Mouse (Mus musculus) frontal cortex, postnatal 14 days (tissue): ENCODE results near the gene Isyna1.

Source experiments
- DNase-seq, 2 experiments: peaks; one replicate each; pipeline ENCODE4 v3.0.0; 2022; ENCODE audit warnings: low spot score in 2 of 2

The Isyna1 gene

GRCm38 (mm10) chr8:70622220-70622619, 28.0 kb downstream of the Isyna1 start:
- DNase-seq, result no peak

- no peak for DNase-seq
Observed at GRCm38 (mm10) chr8:70625104-70625503, 30.9 kb downstream of the Isyna1 start.

DNA sequence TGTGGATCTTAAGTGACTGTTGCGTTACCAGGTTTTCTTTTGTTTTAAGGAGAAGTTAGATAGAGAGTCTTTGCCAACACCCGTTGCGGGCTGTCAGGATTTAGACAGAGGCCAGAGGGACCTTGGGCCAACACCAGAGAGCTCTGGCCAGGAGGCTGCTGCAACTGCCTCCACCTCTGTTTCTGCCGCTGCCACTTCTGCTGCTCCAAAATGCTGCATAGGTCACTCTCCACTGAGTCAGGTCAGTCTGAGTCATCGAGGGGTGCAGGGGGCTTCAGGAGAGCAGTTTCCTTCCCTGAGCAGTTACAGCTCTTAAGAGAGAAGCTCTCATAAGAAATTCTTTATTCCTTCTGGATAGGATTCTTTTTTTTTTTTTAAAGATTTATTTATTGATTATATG, 32.9 kb downstream of the Isyna1 start:
- no peak for DNase-seq

GRCm38 (mm10) chr8:70628986-70629490, 34.9 kb downstream of the Isyna1 start:
- no peak for DNase-seq

DNA sequence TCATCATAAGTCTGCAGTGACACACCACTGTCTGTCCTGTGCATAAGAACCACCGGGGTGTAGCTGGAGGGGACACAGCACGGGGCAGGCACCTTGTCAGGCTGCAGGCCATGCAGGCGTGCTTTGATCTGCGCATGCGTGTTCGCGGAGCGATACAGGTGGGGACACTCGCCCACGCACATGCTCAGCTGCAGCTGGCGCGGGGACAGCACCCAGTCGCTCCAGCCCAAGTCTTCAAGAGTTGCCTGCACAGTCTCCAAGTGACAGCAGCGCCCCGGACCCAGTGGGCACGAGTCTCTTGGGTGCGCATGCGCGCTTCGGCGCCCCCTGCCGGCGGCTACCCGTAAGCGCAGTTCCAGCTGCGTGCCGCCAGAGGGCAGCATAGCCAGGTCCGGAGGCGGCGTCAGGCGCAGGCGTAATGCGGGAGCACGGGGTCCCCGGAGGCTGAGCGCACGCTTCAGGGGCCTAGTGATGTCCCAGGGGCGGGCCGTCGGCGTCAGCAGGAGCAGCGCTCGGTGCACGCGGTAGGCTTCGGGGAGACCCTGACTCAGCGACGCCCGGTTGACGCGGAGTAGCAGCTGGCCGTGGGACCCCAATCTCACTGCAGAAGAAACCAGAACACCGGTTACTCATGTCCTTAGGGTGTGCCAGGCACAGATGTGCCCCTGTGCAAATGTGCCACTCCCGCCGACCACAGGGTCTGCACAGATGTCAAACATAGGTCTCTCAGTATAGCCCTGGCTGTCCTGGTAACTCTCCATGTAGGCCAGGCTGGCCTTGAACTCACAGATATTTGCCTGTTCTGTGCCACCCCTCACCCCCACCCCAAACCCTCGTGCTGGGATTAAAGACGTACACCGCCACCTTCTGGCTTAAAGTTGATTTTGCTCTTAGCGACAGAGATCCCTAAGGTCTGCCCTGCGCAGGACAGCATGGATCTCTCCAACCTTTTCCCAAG, 35.7 kb downstream of the Isyna1 start:
- peak; percentile 84 to 86 for DNase-seq

DNA sequence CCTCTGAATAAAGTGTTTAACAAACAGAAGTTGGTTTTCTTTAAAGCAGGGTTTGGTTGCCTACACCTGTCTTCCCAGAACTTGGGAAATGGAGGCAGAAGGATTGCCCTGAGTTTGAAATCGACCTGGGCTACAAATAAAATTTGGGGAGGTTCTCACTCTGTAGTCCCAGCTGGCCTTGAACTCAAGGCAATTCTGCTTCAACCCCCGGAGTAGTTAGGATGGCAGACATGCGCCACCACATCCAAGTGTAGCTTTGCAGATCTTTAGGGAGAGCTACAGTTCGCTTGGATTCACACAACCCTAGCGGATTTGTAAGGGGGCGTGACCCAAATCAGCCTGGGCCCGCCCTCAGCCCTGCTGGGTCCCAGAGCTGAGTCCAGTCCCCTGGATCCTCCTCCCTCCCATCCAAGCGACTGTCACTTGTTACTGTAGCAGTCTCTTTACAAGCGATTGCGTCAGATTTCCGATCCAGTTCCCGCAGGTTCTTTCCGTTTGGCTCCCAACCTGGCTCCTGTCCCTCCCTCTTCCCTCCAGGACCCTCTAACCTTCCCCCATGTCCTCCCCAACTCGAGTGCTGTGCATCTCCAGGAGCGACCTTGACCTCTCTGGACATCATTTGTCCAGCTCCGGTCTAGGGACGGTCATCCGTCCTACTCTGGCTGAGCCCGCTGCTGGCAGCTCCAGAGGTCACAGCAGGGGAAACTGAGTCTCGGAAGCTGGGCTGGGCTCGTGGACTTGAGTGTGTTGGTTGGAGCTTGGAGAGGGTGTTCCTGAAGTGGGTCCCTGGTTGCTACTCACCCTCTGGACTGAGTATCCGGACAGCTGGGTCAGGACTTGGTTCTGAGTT, 36.6 kb downstream of the Isyna1 start:
- DNase-seq, result no peak

DNA sequence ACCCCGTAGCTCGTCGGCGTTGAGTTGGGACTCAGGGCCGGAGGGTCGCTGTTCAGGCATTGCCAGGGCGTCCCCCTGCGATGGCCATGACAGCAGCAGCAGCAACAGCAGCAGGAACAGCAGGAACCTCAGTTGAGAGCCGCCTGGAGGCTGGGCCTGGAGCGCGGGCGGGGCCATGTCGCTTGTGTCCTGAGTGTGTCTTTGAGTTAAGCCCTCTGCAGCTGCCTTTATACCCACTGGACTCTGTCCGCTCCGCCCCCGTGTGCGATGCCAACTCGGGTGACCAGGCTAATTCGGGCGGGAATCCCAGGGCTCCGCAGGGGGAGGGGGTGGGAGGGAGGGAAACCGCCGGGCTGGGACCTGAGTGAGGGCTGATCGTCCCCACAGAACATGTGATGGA, 37.3 kb downstream of the Isyna1 start:
- no peak for DNase-seq

GRCm38 (mm10) chr8:70632346-70632892, 38.2 kb downstream of the Isyna1 start, which contains the start of gene Gdf15:
Gdf15 (minus strand) TSS chr8:70632456.
- DNase-seq, result no peak

GRCm38 (mm10) chr8:70634066-70634465, 39.9 kb downstream of the Isyna1 start:
- no peak for DNase-seq

DNA sequence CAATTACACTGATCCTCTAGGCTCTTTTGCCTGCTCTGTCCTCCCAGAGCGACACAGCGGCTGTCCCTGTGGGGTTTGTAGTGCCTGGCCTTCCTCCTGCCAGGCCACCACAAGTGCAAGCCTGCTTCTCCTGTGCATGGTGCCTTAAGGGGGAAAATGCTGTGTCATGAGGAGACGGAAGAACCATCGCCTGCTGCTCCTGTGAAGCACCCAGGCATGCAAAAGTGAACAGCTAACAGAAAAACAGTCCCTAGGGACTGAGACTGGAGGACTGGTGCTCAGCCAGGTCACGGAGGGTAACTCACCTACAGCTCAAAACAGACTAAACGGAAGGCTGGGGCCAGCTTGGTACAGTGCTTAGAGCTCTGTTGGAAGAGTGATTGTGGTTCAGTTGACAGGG, 41.4 kb downstream of the Isyna1 start:
- no peak for DNase-seq

- no peak for DNase-seq
Observed at GRCm38 (mm10) chr8:70636838-70637237, 42.7 kb downstream of the Isyna1 start.

DNA sequence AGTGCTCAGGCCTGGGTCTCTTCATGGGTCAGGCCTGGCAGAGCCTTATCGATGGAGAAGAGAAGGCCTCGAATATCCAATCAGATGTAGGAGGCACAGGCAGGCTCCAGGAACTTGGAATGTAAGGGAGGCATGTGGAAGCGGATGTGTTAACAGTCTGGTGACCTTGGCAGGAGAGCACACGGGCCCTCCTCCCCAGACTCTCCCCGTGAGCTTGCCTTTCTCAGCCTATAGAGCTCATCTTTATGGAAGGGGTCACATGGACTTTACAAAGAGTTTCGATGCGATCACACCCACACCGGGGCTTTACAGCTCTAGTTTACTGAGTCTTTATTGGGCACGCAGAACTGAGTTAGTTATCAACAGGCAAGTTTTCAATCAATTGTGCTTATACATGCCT, 44.6 kb downstream of the Isyna1 start:
- no peak for DNase-seq

- no peak for DNase-seq
Observed at GRCm38 (mm10) chr8:70643019-70643418, 48.8 kb downstream of the Isyna1 start.

DNA sequence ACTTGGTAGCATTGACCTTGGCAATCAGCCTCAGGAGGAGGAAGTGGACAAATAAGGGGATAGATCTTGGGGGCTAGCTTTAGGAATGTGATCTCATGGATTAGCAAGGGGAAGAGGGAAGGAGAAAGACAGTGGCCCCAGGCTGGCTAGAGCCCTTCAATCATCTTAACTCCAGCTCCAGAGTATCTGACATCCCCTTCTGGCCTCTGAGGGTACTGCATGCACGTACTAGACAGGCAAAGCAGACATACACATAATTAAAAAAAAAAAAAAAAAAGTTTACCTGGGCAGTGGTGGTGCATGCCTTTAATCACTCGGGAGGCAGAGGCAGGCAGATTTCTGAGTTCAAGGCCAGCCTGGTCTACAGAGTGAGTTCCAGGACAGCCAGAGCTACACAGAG, 49.9 kb downstream of the Isyna1 start:
- DNase-seq, result no peak

DNA sequence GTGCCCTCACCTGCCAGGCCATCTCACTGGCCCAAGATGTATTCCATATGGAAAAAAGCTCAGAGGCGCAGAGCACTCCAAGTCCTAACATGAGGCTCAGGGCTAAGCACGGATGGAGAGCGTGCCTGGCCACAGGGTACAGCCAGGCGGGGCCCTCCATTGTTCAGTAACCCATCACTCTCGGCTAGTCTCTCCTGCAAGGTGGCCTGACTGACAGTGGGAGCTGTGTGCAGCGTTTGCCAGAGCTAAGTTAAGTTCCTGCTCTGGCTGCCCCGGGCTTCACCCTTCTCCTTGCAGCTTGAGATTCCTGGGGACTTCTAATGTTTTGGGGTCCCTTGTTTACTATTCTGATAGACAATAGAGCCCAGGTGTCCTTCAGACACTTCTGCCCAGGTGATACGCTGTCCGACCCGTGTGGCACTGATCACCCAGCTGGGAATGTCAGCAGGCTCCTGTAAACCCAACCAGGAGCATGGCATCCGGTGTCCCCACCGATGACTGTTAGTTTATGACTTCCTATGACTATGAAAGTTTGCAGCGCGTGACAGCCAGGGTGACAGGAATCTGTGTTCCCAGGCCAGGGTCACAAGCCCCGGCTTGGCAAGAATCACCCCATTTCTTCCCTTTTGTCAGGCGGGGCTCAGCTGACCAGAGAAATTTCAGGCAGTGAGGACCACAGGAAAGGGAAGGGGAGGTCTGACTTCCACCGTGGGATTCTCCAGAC, 51.5 kb downstream of the Isyna1 start:
- DNase-seq, result no peak

DNA sequence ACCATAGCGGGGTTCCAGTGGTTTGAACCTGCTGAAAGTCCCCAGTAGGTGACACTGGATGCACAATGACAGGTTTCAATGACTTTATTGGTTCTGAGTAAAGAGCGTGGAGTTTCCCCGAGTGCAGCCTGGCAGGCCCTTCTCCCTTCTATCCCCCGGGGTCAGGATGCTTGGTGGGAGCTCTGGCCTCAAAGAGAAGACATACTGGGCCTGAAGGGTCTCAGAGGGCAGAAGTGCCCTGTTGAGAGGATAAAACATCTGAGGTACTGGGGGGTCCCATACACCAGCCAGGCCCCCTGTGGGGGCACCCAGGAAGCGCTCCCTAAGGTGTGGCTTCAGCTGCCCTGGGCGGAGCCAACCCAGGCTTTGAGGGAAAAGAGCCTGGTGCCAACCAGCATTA, 52.2 kb downstream of the Isyna1 start:
- DNase-seq, result no peak

- DNase-seq, result no peak
Observed at GRCm38 (mm10) chr8:70646775-70647174, 52.6 kb downstream of the Isyna1 start.
